Mouse (Mus musculus) mouse trophoblast stem cell (cell line): ENCODE data around the gene Gm6217.
"Not testable (repeated sequence)": the region's sequence is repeated elsewhere in the genome, so short reads cannot be mapped to it uniquely, and the experiment has no call there.

Experiments
- in situ Hi-C, 2 experiments: fragments of 300-500 bp; cut with MseI, MboI; formaldehyde crosslinking; loops; 2 replicates in 1 of 2; 3 replicates in 1 of 2; pipeline ENCODE4 v1.15.1; 2025

Gene Gm6217

DNA sequence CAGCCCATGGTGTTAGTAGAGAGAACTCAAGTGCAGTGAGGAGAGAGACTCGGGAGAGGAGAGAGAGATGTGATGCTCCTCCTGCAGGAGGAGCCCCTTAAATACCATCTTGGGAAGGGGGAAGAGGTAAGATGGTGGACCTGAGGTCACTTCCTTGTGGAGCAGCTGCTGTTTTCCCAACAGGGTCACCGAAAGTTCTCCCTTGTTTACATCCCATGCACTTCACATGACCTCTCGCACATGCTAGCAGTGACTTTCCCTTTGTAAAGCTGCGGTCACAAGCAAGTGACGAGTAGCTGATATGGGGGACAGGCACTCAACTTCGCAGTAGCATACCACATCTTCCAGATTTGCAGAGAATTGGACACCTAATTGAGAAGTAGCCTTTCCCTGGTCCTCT lies at the start of gene Gm6217:
TSS of gene Gm6217 (minus strand) at position 74 of the 400 bp plus-strand sequence.
- in situ Hi-C loops = not testable (repeated sequence)

DNA sequence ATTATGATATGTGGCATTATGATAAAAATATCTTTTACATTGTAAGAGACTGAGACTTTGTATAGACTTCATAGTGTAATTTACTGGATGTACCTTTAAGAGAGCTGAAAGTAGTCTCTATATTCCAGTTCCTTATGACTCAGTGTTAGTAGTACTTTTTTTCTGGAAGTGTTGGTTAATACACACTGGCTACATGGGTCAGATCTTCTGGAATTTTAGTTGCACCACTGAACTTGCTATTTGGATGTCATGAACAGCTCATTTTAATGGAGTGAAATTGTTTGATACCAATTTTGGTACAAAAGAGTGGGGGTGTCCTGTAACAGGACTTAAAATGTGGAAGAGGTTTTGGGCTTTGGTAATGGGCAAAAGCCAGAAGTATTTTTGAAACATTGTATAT lies 46.6 kb upstream of the Gm6217 start:
- in situ Hi-C loops = loop anchor here (5.0 to 25.0 kb wide), 2 partner anchors 186 to 416 kb away; no protein-coding TSS in a partner anchor

DNA sequence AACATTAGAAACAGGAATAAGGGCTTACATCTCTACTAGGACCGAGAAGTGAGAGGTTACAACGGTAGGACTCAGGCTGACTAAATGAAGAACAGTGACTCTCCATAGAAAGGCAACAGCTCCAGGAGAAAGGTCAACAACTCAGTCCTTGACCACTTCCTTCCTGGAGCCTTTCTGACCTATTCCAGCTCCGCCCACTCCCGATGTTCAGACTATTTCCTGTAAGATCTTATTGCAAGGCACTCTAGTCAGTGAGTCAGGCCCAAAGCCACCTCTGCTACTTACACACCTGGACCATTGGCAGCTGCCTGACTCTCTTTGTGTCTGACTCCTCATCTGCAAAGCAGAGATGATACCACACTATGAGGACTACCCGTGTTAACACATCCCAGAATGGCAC lies 44.6 kb upstream of the Gm6217 start:
- in situ Hi-C loops = loop anchor here (5.0 to 25.0 kb wide), 2 partner anchors 183 to 413 kb away; no protein-coding TSS in a partner anchor

DNA sequence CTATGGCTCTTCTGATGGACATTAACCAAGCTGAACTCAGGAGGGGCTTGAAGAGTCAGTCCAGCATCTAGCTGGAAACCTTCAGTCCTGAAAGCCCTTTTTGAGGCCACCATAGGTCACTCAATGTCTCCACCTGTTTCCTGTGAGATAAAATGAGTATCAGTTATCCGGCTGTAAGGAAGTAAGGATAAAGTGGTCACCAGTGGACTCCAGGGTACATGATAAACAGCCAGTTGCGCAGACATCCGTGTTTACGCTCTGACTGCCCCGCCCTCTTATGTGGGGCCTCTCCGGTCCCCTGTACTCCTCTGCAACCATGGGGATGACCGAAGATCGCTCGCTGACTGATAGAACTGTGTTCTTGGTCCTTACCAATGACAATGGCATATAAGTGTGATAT lies 43.1 kb upstream of the Gm6217 start:
- in situ Hi-C loops = no loop called here

DNA sequence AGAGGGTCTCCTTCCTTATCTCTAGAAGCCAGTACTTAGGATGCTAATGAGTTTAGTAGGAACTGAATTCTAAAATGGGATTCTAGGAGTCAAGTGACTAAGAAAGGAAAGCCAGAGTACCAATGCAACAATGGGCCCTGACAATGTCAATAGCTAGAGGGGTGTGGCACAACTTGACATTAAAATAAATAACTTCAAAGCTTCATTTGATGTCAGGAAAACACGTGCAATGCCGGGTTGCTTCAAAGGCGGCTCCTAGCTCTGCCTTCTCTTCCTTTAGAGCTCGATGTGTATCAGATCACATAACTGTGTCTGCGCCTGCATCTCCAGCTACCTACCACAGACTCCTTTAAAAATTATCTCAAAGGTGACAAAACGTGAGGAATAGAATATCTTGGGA lies 42.7 kb upstream of the Gm6217 start:
- in situ Hi-C loops = no loop called here

DNA sequence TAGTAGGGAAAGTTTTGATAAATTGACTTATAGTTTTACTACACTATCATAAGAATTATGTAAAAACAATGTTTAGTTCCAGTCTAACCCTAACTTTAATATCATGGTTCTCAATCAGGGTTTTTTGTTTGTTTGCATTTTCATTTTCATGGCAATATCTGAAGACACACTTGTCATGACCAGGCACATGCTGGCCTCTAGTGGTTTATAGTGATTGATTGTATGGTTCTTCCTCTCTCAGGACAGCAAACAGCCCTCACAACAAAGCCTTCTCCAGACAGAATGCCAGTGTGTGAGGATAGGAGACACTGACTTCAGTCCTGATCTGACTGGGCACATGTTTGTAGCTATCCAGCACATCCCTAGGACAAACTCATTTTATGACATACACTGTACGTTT lies 42.0 kb upstream of the Gm6217 start:
- in situ Hi-C loops = no loop called here

DNA sequence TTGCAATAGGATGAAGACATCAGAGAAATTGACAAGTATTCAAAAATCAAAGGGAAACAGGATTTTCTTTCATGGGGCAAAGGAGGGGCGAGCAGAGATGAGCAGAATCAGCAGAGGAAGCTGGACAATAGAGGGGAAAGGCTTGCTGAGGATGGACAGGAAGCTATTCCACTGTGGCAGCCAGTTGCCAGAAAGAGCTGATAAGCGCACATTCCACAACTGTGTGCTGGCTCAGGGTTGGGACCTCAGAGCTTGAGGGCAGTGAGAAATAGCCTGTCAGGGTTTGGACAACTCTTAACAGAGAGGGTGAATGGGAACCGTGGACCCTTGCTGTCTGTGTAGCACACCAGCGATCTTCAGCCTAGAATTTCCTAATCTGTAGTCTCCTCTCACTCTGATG lies 40.8 kb upstream of the Gm6217 start:
- in situ Hi-C loops = no loop called here

DNA sequence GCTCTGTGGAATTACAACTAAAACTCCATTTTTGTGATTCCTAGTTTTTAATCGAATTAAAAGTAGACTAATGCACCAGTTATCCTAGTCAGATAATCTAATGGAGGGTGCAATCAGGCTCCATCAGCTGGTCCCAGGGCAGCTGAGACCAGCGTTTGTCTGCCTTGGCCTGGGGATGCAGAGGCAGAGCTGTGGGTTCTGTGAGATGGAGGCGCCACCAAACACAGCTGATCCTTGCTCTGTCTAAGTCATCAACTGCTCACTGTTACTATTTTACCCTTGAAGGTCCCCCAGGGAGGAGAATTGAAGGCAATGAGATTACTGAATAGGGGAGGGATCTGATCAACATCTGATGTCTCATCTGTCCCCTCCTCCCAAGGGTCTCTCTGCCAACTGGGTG lies 35.2 kb upstream of the Gm6217 start:
- in situ Hi-C loops = no loop called here

DNA sequence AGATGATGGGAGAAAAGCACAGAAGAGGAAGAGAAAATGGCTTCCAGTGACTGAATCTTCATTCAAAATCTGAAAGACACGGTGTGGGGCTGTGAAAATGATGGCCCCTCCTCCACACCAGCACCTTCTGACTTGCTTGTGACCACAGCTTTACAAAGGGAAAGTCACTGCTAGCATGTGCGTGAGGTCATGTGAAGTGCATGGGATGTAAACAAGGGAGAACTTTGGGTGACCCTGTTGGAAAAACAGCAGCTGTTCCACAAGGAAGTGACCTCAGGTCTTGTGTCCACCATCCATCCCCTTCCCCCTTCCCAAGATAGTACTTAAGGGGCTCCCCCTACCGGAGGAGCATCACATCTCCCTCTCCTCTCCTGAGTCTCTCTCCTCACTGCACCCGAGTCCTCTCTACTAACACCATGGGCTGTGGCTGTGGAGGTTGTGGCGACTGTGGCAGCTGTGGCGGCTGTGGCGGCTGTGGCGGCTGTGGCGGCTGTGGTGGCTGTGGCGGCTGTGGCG lies 28.7 kb upstream of the Gm6217 start, which contains the start of gene Gm47955:
TSS of gene Gm47955 (plus strand) at position 417 of the 516 bp plus-strand sequence.
- in situ Hi-C loops = no loop called here

DNA sequence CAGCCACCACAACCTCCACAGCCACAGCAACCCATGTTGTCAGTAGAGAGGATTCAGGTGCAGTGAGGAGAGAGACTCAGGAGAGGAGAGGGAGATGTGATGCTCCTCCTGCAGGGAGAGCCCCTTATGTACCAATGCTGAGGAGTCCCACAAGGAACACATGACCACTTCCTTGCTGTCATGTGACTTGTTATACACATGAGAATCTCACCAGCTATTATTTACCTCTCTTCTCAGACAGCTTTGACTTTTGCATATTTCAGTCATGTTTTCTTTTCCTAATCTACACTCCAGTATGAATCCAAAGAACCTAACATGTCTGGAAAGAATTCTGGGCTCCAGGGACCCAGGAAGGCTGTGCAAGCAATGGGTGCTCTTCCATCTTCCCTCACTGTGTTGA lies 24.7 kb upstream of the Gm6217 start, which contains the start of gene Gm7544:
TSS of gene Gm7544 (minus strand) at position 101 of the 400 bp plus-strand sequence.
- in situ Hi-C loops = not testable (repeated sequence)

DNA sequence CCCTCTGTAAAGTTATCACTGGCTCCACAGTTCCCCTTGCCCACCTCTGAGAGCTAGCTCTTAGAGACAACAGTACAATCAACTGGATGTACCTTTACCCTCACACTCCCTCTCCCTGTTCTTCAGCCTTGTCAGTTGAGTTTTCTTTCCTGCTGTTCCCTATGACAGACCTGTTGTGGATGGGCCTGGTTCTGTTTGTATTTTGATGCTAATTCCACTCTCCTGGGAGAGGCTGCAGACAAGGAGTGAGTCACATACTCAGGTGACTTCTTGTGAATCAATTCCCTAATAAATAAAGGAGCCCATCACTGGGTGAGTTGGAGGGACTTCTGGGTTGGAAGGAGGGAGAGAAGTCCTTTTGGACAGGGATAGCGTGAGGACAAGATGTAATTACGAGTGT lies 17.4 kb upstream of the Gm6217 start:
- in situ Hi-C loops = no loop called here

DNA sequence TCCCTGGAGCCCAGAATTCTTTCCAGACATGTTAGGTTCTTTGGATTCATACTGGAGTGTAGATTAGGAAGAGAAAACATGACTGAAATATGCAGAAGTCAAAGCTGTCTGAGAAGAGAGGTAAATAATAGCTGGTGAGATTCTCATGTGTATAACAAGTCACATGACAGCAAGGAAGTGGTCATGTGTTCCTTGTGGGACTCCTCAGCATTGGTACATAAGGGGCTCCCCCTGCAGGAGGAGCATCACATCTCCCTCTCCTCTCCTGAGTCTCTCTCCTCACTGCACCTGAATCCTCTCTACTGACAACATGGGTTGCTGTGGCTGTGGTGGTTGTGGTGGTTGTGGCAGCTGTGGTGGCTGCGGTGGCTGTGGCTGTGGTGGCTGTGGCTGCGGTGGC lies 14.8 kb upstream of the Gm6217 start:
- in situ Hi-C loops = not testable (repeated sequence)

DNA sequence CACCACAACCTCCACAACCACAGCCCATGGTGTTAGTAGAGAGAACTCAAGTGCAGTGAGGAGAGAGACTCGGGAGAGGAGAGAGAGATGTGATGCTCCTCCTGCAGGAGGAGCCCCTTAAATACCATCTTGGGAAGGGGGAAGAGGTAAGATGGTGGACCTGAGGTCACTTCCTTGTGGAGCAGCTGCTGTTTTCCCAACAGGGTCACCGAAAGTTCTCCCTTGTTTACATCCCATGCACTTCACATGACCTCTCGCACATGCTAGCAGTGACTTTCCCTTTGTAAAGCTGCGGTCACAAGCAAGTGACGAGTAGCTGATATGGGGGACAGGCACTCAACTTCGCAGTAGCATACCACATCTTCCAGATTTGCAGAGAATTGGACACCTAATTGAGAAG lies 12.1 kb upstream of the Gm6217 start, which contains the start of gene A030003K21Rik:
TSS of gene A030003K21Rik (minus strand) at position 94 of the 400 bp plus-strand sequence.
- in situ Hi-C loops = not testable (repeated sequence)

DNA sequence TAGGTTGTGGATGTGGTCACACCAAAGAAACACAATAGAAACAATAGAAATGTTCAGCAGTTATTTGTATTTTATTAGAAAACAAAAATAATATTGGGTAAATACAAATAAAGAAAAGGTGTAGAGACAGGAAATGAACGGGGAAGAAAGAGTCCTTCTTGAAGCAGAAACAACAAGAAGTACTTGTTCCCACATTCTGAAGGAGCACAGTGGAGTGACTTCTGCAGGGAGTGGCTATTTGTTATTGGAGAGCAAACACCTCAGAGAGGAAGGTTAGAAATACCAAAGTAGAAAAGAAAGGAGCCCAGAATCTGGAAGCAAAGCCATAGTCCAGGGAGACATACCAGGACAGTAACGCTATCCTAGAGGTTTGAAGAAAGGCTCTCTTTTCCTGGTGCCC lies 11.3 kb upstream of the Gm6217 start:
- in situ Hi-C loops = not testable (repeated sequence)

DNA sequence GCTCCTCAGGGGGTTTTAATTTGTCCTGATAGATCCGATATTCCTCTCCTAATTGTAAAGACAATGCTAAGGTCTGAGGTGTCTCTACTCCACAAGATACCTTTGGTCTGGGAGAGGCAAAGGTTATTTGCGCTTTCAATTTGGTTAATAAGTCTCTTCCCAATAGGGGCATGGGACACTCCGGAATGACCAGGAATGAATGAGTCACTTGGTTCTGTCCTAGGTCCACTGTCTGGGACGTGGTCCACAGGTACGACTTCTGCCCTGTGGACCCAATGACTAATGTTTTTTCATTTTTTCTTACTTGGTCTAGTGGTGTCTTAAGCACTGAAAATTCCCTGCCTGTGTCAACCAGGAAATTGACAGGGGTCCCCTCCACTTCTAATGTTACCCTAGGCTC lies 7.5 kb upstream of the Gm6217 start:
- in situ Hi-C loops = no loop called here

DNA sequence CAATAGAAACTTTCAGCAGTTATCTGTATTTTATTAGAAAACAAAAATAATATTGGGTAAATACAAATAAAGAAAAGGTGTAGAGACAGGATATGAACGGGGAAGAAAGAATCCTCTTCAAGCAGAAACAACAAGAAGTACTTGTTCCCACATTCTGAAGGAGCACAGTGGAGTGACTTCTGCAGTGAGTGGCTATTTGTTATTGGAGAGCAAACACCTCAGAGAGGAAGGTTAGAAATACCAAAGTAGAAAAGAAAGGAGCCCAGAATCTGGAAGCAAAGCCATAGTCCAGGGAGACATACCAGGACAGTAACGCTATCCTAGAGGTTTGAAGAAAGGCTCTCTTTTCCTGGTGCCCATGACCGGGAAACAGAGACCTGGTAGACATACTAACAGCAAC lies 641 bp downstream of the Gm6217 start:
- in situ Hi-C loops = not testable (repeated sequence)

DNA sequence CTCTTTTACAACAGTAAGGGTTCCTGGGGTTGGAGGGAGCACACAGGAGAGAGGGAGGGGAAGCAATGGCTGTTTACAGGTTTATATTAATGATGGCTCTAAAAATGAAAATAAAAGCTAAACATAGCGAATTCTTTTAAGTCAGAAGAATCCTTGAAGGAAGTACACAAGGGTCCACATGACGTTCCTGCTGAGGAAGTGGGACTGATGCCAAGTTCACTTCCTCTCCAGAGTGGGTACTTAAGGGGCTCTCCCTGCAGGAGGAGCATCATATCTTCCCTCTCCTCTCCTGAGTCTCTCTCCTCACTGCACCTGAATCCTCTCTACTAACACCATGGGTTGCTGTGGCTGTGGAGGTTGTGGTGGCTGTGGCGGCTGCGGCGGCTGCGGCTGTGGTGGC lies 6.5 kb downstream of the Gm6217 start, which contains the start of gene A030014E15Rik:
TSS of gene A030014E15Rik (plus strand) at position 268 of the 400 bp plus-strand sequence.
- in situ Hi-C loops = no loop called here

DNA sequence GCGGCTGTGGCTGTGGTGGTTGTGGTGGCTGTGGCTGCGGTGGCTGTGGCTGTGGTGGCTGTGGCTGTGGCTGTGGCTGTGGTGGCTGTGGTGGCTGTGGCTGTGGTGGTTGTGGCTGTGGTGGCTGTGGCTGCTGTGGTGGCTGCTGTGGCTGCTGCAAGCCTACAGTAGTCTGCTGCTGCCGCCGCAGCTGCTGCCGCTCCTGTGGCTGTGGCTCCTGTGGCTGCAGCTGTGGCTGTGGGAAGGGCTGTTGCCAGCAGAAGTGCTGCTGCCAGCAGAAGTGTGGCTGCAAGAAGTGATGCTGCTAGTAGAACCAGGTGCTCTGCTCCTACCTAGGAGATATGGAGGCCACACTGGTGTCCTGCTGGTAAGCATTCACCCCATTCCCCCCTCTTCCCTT lies 17.8 kb downstream of the Gm6217 start:
- in situ Hi-C loops = not testable (repeated sequence)

DNA sequence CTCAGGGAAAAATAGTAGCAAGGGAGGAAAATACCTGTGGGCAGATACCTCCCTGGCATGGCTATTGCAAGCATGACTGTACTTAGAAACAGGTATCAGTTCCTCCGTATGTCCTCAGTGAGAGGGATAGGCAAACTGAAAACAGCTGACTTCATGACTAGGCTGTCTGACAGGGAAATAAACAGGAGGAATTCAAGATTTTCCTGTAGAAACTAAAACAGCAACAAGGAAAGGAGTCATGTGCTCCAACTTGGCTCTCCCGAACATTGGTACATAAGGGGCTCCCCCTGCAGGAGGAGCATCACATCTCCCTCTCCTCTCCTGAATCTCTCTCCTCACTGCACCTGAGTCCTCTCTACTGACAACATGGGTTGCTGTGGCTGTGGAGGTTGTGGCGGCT lies 18.2 kb downstream of the Gm6217 start, which contains the start of gene A030005L19Rik:
TSS of gene A030005L19Rik (plus strand) at position 301 of the 400 bp plus-strand sequence.
- in situ Hi-C loops = no loop called here

DNA sequence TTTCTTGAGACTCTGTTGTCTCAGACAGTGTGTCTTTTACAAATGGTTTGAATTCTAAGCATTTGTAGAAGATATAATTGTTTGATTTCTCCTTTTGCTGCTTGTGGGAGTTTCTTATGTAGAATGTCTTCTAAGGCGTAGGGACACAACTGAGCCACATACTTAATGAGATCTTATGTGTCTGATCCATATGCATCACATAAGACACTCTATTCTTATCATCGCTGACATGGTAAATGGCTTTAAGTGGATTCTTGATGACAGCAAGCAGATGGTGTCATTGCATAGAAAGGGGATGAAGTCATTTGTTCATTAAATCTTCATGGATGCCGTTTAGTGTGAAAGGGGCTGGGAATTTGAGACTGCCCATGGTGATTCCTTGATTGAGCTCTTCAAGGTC lies 25.3 kb downstream of the Gm6217 start:
- in situ Hi-C loops = no loop called here

DNA sequence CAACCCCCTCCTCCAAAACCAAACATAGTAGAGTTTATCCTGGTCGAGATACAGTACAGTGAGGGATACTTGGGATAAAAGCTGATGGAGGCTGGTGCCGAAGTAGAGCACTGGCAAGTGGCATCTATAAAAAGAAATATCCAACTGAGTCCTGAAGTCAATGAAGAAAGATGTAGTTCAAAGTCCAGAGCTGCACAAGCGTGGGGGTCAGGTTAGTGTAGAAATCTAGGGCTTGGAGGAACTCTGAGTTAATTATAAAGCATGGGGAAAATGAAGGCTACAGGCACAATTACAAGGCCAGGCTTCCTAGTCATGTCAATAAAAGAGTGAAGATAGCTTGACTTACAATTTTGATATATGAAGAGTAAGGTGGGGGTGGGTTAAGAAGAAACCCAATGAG lies 30.0 kb downstream of the Gm6217 start:
- in situ Hi-C loops = no loop called here

DNA sequence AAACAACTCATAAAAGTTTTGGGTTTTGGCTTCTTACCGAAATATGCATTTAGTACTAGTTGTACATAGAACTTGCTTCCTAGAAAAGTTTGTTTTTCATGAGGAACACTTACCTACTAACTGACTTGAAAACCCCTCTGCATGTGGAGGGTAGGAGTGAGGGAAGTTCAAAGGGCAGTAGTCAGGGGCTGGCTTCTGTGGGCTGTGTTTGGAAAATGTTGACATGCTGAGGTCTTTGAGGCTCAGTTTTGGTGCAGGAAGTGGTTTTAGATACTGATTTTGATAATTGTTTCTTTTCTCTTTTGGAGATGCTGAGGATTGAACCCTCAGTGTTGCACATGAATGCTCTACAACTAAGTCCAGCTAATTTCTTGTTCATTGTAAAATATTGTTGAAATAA lies 30.6 kb downstream of the Gm6217 start:
- in situ Hi-C loops = no loop called here

DNA sequence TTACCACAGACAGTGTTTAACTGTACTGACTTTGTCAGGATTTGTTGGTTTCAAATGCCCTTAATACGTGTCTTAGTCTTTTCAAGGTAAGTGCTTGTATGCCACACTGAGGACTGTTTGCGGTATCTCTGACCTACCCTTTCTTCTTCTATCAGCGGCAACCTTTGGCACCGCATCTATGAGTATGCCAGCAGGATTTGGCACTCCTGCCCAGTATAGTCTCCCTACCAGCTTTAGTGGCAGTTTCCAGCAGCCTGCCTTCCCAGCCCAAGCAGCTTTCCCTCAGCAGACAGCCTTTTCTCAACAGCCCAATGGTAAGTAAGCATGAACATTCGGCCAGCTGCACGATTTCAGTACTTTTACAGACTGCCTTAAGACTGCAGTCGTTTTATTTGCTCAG lies 37.9 kb downstream of the Gm6217 start:
- in situ Hi-C loops = no loop called here
